Mouse (Mus musculus) gonadal fat pad, adult 2 months (tissue): Measurements from ENCODE around the gene Kcne3. TPM values are rescaled to one million over a fixed set of nuclear protein-coding genes. Genes with fewer than 3 reads are reported as not detected.

Source experiments
- polyA plus RNA-seq: library from polyadenylated mRNA; depleted of rRNA; stranded (reverse); fragments of >200 nt; gene quantifications from 2 replicates; pipeline ENCODE4 v1.2.3, GENCODE M21; 2012; rRNA removed

Gene Kcne3
- polyA plus RNA-seq, 1 experiment = 14.9 TPM

Other genes starting within 250 kb of the Kcne3 start
- 3.6 and 4.8 TPM in 2 replicates for gene Rnf169, start 196.1 kb upstream of the Kcne3 start, polyA plus RNA-seq
- gene Chrdl2, start 170.3 kb upstream of the Kcne3 start, polyA plus RNA-seq = 4.7 and 6.7 TPM in 2 replicates
- 7.8 and 8.5 TPM in 2 replicates for gene Pold3, start 54.9 kb upstream of the Kcne3 start, polyA plus RNA-seq
- 10.8 and 11.2 TPM in 2 replicates for gene Lipt2, start 17.2 kb upstream of the Kcne3 start, polyA plus RNA-seq
- 2.8 and 4.9 TPM in 2 replicates for gene Pgm2l1, start 50.9 kb downstream of the Kcne3 start, polyA plus RNA-seq
- gene P4ha3, start 109.0 kb downstream of the Kcne3 start, polyA plus RNA-seq = 0.11 and 0.15 TPM in 2 replicates
- 18.4 and 20.1 TPM in 2 replicates for gene C2cd3, start 195.7 kb downstream of the Kcne3 start, polyA plus RNA-seq
- 89.1 and 95.3 TPM in 2 replicates for gene Ppme1, start 195.8 kb downstream of the Kcne3 start, polyA plus RNA-seq